Comparison of ENCODE assay signal across 7 mouse cellular contexts in genomic region chr1:157412454-157413369, GRCm38 (mm10). TPM values are rescaled to one million over a fixed set of nuclear protein-coding genes. Genes with fewer than 3 reads are reported as not detected.
A peak's percentile ranks its signal among the peaks of the same experiment; 100 is the strongest.
DNase-seq lines count a peak whose midpoint lies in the region; ATAC-seq and TF ChIP-seq lines count a peak whose summit lies in the region.

Rasal2 (minus strand) TSS chr1:157412595.

- intact Hi-C loops in left cerebral cortex, postnatal 4 days (cut with DNase I): loop anchor here (10.0 kb wide), 1 partner anchor 122 kb away; no protein-coding TSS in a partner anchor

- H3K9me3 ChIP-seq in embryonic facial prominence, embryonic 10.5 days: no peaks in the 10 kb centered on the region
- H3K9me3 ChIP-seq in intestine, postnatal 0 days (ENCODE audit: control insufficient read depth): no peaks in the 10 kb centered on the region
- H3K9me3 ChIP-seq in midbrain, embryonic 12.5 days: no peaks in the 10 kb centered on the region

- H3K4me1 ChIP-seq in embryonic facial prominence, embryonic 10.5 days: peaks cover 25% of the 10 kb centered on the region
- H3K4me1 ChIP-seq in intestine, postnatal 0 days (replicated peaks; ENCODE audit: control insufficient read depth, insufficient read depth, low read length): no peaks in the 10 kb centered on the region
- H3K4me1 ChIP-seq in midbrain, embryonic 12.5 days: peaks cover 23% of the 10 kb centered on the region
- peaks cover 4% of the 10 kb centered on the region; the same call in 1 of the 2 replicates for H3K4me1 ChIP-seq in small intestine, adult 2 months (ENCODE audit: control insufficient read depth, insufficient read depth, insufficient read length, low read length)

- ATAC-seq in intestine, postnatal 0 days: peak; percentile 99
- ATAC-seq in midbrain, embryonic 12.5 days (ENCODE audit: low FRiP score, low read depth): peak; percentile 97

- under 1% methylated on average over 62 of the region's 62 CpGs for WGBS in embryonic facial prominence, embryonic 10.5 days
- WGBS in intestine, postnatal 0 days: 1% methylated on average over 62 of the region's 62 CpGs
- 1% methylated on average over 62 of the region's 62 CpGs for WGBS in midbrain, embryonic 12.5 days
- whole genome bisulfite sequencing in small intestine, adult 2 months: 1% methylated on average over 62 of the region's 62 CpGs

- no peak for TF ChIP-seq CTCF in intestine, postnatal 0 days (IDR thresholded peaks at IDR 0.05; ENCODE audit: low read depth)
- no peak for TF ChIP-seq CTCF in small intestine, adult 2 months (IDR thresholded peaks at IDR 0.05; ENCODE audit: extremely low read depth, insufficient read length, insufficient replicate concordance, low read depth, low read length)

- H3K27ac ChIP-seq in embryonic facial prominence, embryonic 10.5 days (replicated peaks): peak within 1 kb of the TSS; percentile 96
- peak within 1 kb of the TSS; percentile 89 for H3K27ac ChIP-seq in intestine, postnatal 0 days (ENCODE audit: low read depth, low read length)
- peak within 1 kb of the TSS; percentile 99 for H3K27ac ChIP-seq in midbrain, embryonic 12.5 days (replicated peaks)
- H3K27ac ChIP-seq in small intestine, adult 2 months (ENCODE audit: insufficient read depth, low read depth, low read length): peak within 1 kb of the TSS; percentile 70

- peak within 1 kb of the TSS; percentile 66 for H3K9ac ChIP-seq in intestine, postnatal 0 days (ENCODE audit: low read depth, low read length)
- peak within 1 kb of the TSS; percentile 87 for H3K9ac ChIP-seq in midbrain, embryonic 12.5 days (replicated peaks)

- peak; percentile 34 for TF ChIP-seq POLR2A in small intestine, adult 2 months (IDR thresholded peaks at IDR 0.05; ENCODE audit: low read depth, low read length)

- peak within 1 kb of the TSS; percentile 91 for H3K4me3 ChIP-seq in embryonic facial prominence, embryonic 10.5 days
- peak within 1 kb of the TSS; percentile 94 for H3K4me3 ChIP-seq in intestine, postnatal 0 days (ENCODE audit: low read depth, low read length)
- H3K4me3 ChIP-seq in midbrain, embryonic 12.5 days: peak within 1 kb of the TSS; percentile 98
- H3K4me3 ChIP-seq in small intestine, adult 2 months (ENCODE audit: low read depth, low read length): peak within 1 kb of the TSS; percentile 96

- H3K4me2 ChIP-seq in intestine, postnatal 0 days (replicated peaks; ENCODE audit: low read depth): peak within 1 kb of the TSS; percentile 96
- H3K4me2 ChIP-seq in midbrain, embryonic 12.5 days (replicated peaks): peak within 1 kb of the TSS; percentile 70

- H3K27me3 ChIP-seq in embryonic facial prominence, embryonic 10.5 days (replicated peaks; ENCODE audit: low read depth, poor library complexity, severe bottlenecking): no peaks in the 10 kb centered on the region
- H3K27me3 ChIP-seq in intestine, postnatal 0 days (replicated peaks; ENCODE audit: control insufficient read depth, insufficient read depth, low read length): no peaks in the 10 kb centered on the region
- no peaks in the 10 kb centered on the region for H3K27me3 ChIP-seq in midbrain, embryonic 12.5 days
- H3K27me3 ChIP-seq in small intestine, adult 2 months (ENCODE audit: control insufficient read depth, insufficient read depth, low read length): no peaks in the 10 kb centered on the region

- H3K36me3 ChIP-seq in embryonic facial prominence, embryonic 10.5 days (replicated peaks): peaks cover 2% of the 10 kb centered on the region; the same call in 1 of the 2 replicates
- H3K36me3 ChIP-seq in intestine, postnatal 0 days (ENCODE audit: control insufficient read depth, insufficient read depth): no peaks in the 10 kb centered on the region
- no peaks in the 10 kb centered on the region for H3K36me3 ChIP-seq in midbrain, embryonic 12.5 days
- no peaks in the 10 kb centered on the region for H3K36me3 ChIP-seq in small intestine, adult 2 months (ENCODE audit: control insufficient read depth, insufficient read depth, low read length)

- DNase-seq in adrenal gland, postnatal 10 days: peak; percentile 97
- peak; percentile 96 for DNase-seq in embryonic facial prominence, embryonic 10.5 days (ENCODE audit: low spot score)
- DNase-seq in gonadal fat pad, adult 2 months (ENCODE audit: low read depth): peak; percentile 68
- peak; percentile 96 for DNase-seq in left cerebral cortex, postnatal 4 days

RNA-seq across cellular contexts. Expression of gene Rasal2, which starts in this region (rescaled TPM):
- 10 to 100 TPM; 13.8 to 16.5 TPM for total RNA-seq in adrenal gland, postnatal 10 days (2021)
- polyA plus RNA-seq in embryonic facial prominence, embryonic 10.5 days (2016; fragmentation: Nextera tagmentation; extraction: Ambion mirVana): 8.0 and 9.0 TPM in 2 replicates
- polyA plus RNA-seq in gonadal fat pad, adult 2 months (2012; rRNA removed): 3.7 and 4.6 TPM in 2 replicates
- polyA plus RNA-seq in intestine, postnatal 0 days (2015; fragmentation: Nextera tagmentation; extraction: Ambion mirVana): 5.3 and 6.7 TPM in 2 replicates
- total RNA-seq in left cerebral cortex, postnatal 4 days (2021): 10 to 100 TPM; 45.0 to 47.8 TPM
- polyA plus RNA-seq in midbrain, embryonic 12.5 days (2016; fragmentation: Nextera tagmentation; extraction: Ambion mirVana): 36.4 and 43.7 TPM in 2 replicates
- 1.0 and 1.4 TPM in 2 replicates for polyA plus RNA-seq in small intestine, adult 2 months (2012; rRNA removed)

Comparison
In these comparisons a context has a peak if more than half of its experiments do, and no peak if none do; other contexts are left out.
1. Peak in every context shown above with its lines: DNase-seq, ATAC-seq, H3K4me3 ChIP-seq and H3K27ac ChIP-seq.